Mouse (Mus musculus) liver, embryonic 14.5 days (tissue): ENCODE measurements around the gene Gm17545. TPM values are rescaled to one million over a fixed set of nuclear protein-coding genes. Genes with fewer than 3 reads are reported as not detected.

Experiments used
- ATAC-seq: fragments of 200-750 bp; cut with Nextera tagmentation; 2 replicates; pipeline ENCODE4 v1.8.0; 2017; ENCODE audit warnings: moderate number of reproducible peaks, mild to moderate bottlenecking, moderate library complexity; ENCODE audit not compliant: insufficient read depth
- DNase-seq, 3 experiments: peaks; one replicate each; pipeline ENCODE4 v3.0.0-alpha.2; 2012 to 2013; ENCODE audit warnings: low read depth in 3 of 3, low spot score in 3 of 3
- H3K27ac ChIP-seq: fragments of 300-500 bp; sonication (generic); 2 replicates; pipeline ENCODE4 v1.5.1; 2014; ENCODE audit warnings: moderate library complexity, mild to moderate bottlenecking, control low read depth, inconsistent platforms
- H3K27me3 ChIP-seq: fragments of 300-500 bp; sonication (generic); 2 replicates; pipeline ENCODE4 v1.6.1; 2014; ENCODE audit warnings: mild to moderate bottlenecking, low read length, moderate library complexity; ENCODE audit not compliant: control insufficient read depth, insufficient read depth
- H3K36me3 ChIP-seq: fragments of 300-500 bp; sonication (generic); replicated peaks from 2 replicates; pipeline ENCODE4 v1.6.1; 2014; ENCODE audit warnings: low read depth; ENCODE audit not compliant: control insufficient read depth, insufficient read depth
- H3K4me1 ChIP-seq, 2 experiments: fragments of 200-500 bp in 1 of 2; fragments of 300-500 bp in 1 of 2; sonication (generic) in 1 of 2; replicated peaks; 2 replicates each; pipeline ENCODE4 v1.6.1; 2012 to 2014; ENCODE audit warnings: antibody characterized with exemption in 1 of 2, inconsistent platforms in 1 of 2, low read length in 1 of 2; ENCODE audit not compliant: control insufficient read depth in 2 of 2, insufficient read depth in 2 of 2
- H3K4me2 ChIP-seq: fragments of 300-500 bp; sonication (generic); 2 replicates; pipeline ENCODE4 v1.6.1; 2014; ENCODE audit warnings: low read depth, mild to moderate bottlenecking, control low read depth, moderate library complexity
- H3K4me3 ChIP-seq, 2 experiments: fragments of 200-500 bp in 1 of 2; fragments of 300-500 bp in 1 of 2; sonication (generic) in 1 of 2; 2 replicates each; pipeline ENCODE4 v1.5.1; 2012 to 2014; ENCODE audit warnings: low read depth in 2 of 2, low read length in 2 of 2, mild to moderate bottlenecking in 2 of 2, control low read depth in 1 of 2, inconsistent platforms in 1 of 2, moderate library complexity in 1 of 2; ENCODE audit not compliant: insufficient read depth in 1 of 2
- H3K9ac ChIP-seq: fragments of 300-500 bp; sonication (generic); replicated peaks from 2 replicates; pipeline ENCODE4 v1.6.1; 2014; ENCODE audit warnings: mild to moderate bottlenecking, control low read depth, moderate library complexity
- H3K9me3 ChIP-seq: fragments of 300-500 bp; sonication (generic); 2 replicates; pipeline ENCODE4 v1.6.1; 2016; ENCODE audit warnings: low read length, mixed read lengths; ENCODE audit not compliant: control insufficient read depth
- CTCF ChIP-seq: IDR thresholded peaks from 2 replicates; pipeline ENCODE4 v1.5.1; 2016; ENCODE audit warnings: antibody characterized with exemption, low read depth, control low read depth
- EP300 ChIP-seq: IDR thresholded peaks from 2 replicates; pipeline ENCODE4 v1.6.1; 2016; ENCODE audit warnings: antibody characterized with exemption, low read depth
- WGBS: fragments of 180-500 bp; shearing (Covaris S2); extraction: QIAGEN DNeasy Blood & Tissue Kit; methylation state at CpG from one replicate; pipeline ENCODE4 v1.1.7; 2014; ENCODE audit not compliant: insufficient replicate concordance; 5-methylcytosine and 5-hydroxymethylcytosine counted together
- polyA plus RNA-seq, 2 experiments: library from polyadenylated mRNA; depleted of rRNA in 1 of 2; stranded (reverse) in 1 of 2; unstranded in 1 of 2; fragments of >200 nt; fragmentation: Nextera tagmentation in 1 of 2; extraction: Ambion mirVana in 1 of 2; gene quantifications; 2 replicates each; pipeline versions ENCODE4 v1.2.1 to v1.2.3; 2012 to 2014

The Gm17545 gene
- polyA plus RNA-seq, 2 experiments = not detected

DNA sequence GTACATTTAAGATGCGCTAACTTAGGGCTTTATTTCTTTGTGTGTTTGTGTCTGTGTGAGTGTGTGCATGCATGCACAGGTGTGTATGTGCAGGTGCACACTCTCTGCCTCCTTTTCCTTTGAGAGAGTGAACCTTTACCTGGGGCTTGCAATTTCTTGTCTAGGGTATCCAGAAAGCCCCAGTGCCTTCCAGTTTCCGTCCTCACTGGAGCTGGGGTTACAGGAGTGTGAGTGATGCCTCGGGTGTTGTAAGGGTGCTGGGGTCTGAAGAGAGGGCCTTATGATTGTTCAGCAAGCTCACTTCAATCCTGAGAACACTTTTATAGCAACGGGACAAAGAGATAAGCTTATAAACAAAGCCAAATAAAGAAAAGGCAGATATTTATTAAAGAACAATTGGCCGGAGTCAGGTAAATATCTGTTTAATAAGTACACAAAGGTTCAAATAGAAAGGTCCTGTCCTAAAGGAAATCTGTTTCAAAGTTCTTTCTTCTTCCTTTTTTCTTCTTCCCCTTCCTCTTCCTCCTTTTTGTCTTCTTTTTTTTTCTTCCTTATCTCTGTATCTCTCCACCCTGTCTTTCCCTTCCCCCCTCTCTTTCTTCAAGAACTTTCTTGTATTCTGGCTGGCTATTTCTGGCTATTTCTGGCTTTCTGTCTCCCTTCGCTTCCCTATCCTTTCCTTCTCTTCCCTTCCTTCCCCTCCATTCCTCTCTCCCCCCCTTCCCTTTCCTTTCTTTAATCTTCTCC lies 43.1 kb downstream of the Gm17545 start:
- H3K9me3 ChIP-seq = no peaks in the 10 kb centered on the region
- ATAC-seq (no peak), DNase-seq (no peak)
- H3K4me2 ChIP-seq = no peak overlapping the region
- H3K36me3 ChIP-seq = no peaks in the 10 kb centered on the region
- no peaks in the 10 kb centered on the region for H3K27me3 ChIP-seq
- H3K4me1 ChIP-seq = no peaks in the 10 kb centered on the region
- WGBS = 61% methylated on average over 6 of the region's 6 CpGs
- H3K9ac ChIP-seq = no peak overlapping the region
- no peak for TF ChIP-seq CTCF
- no peak for TF ChIP-seq EP300
- no peak overlapping the region for H3K4me3 ChIP-seq
- H3K27ac ChIP-seq = no peak overlapping the region

- Histone ChIP-seq H3K9me3 (no peaks in the 10 kb centered on the region), H3K27me3 (no peaks in the 10 kb centered on the region), H3K9ac (no peak overlapping the region), H3K36me3 (no peaks in the 10 kb centered on the region), H3K4me3 (no peak overlapping the region), H3K4me1 (peaks cover 0 to 9% of the 10 kb centered on the region in 2 experiments; a peak in 2 of 4 replicates), H3K27ac (no peak overlapping the region), H3K4me2 (no peak overlapping the region)
- DNase-seq = no peak
- no peak for TF ChIP-seq CTCF
- TF ChIP-seq EP300 = no peak
- 77% methylated on average over 2 of the region's 2 CpGs for WGBS
- no peak for ATAC-seq
These were observed 48.9 kb downstream of the Gm17545 start for GRCm38 (mm10) chr9:22502972-22503371.

- Histone ChIP-seq H3K9me3 (no peaks in the 10 kb centered on the region), H3K4me3 (no peak overlapping the region), H3K9ac (no peak overlapping the region), H3K36me3 (no peaks in the 10 kb centered on the region), H3K27ac (no peak overlapping the region), H3K4me2 (no peak overlapping the region), H3K4me1 (peaks cover 0 to 9% of the 10 kb centered on the region in 2 experiments; a peak in 2 of 4 replicates), H3K27me3 (no peaks in the 10 kb centered on the region)
- no peak for ATAC-seq
- DNase-seq = no peak
- no peak for TF ChIP-seq EP300
- TF ChIP-seq CTCF = no peak
- WGBS = 69% methylated on average over 5 of the region's 5 CpGs
These were observed 49.5 kb downstream of the Gm17545 start for GRCm38 (mm10) chr9:22503581-22503980.

DNA sequence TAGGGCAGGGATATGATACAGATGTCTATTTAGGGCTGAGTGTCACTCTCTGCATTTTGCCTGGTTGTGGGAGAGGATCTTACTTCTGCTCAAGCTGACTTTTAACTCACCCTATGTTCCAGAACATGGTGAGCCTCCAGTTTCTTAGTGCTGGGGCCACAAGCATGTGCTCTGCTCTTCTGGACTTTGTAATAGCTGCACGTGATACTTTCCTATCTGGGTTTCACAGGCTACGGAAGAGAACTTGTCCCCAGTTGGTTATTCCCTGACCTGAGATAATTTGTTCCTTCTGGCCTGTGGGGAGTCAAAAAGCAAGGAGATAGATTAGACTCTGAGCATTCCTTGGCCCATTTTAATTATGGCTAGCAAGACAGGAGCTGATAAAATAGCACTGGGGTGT lies 51.5 kb downstream of the Gm17545 start:
- 0 out of 2 replicates have a peak, but pooled peaks have one; percentile 28 for ATAC-seq
- Histone ChIP-seq H3K4me2 (no peak overlapping the region), H3K36me3 (no peaks in the 10 kb centered on the region), H3K4me1 (peaks cover 0 to 9% of the 10 kb centered on the region in 2 experiments; a peak in 2 of 4 replicates), H3K9ac (no peak overlapping the region), H3K27ac (no peak overlapping the region), H3K9me3 (no peaks in the 10 kb centered on the region), H3K4me3 (no peak overlapping the region), H3K27me3 (no peaks in the 10 kb centered on the region)
- TF ChIP-seq CTCF = no peak
- DNase-seq = peak in 1 of 3 experiments; percentile 6
- 43% methylated on average over 2 of the region's 2 CpGs for WGBS

Other genes starting within 250 kb of the Gm17545 start
- gene Zfp809, start 228.6 kb upstream of the Gm17545 start, polyA plus RNA-seq (2012; rRNA removed) = 2.8 and 4.7 TPM in 2 replicates
- 6.0 and 6.5 TPM in 2 replicates for gene Zfp809, start 228.6 kb upstream of the Gm17545 start, polyA plus RNA-seq (2014; fragmentation: Nextera tagmentation; extraction: Ambion mirVana)
- gene Zfp599, start 194.4 kb upstream of the Gm17545 start, polyA plus RNA-seq (2012; rRNA removed) = 0.35 and 0.63 TPM in 2 replicates
- 1.5 and 1.9 TPM in 2 replicates for gene Zfp599, start 194.4 kb upstream of the Gm17545 start, polyA plus RNA-seq (2014; fragmentation: Nextera tagmentation; extraction: Ambion mirVana)
- gene Zfp810, start 146.6 kb upstream of the Gm17545 start, polyA plus RNA-seq (2012; rRNA removed) = 1.5 and 2.2 TPM in 2 replicates
- gene Zfp810, start 146.6 kb upstream of the Gm17545 start, polyA plus RNA-seq (2014; fragmentation: Nextera tagmentation; extraction: Ambion mirVana) = 1.9 and 2.0 TPM in 2 replicates
- 13.8 and 20.1 TPM in 2 replicates for gene Anln, start 65.1 kb upstream of the Gm17545 start, polyA plus RNA-seq (2012; rRNA removed)
- gene Anln, start 65.1 kb upstream of the Gm17545 start, polyA plus RNA-seq (2014; fragmentation: Nextera tagmentation; extraction: Ambion mirVana) = 27.0 and 31.2 TPM in 2 replicates
- 0.89 and 1.1 TPM in 2 replicates for gene 9530077C05Rik, start 42.8 kb upstream of the Gm17545 start, polyA plus RNA-seq (2012; rRNA removed)
- gene 9530077C05Rik, start 42.8 kb upstream of the Gm17545 start, polyA plus RNA-seq (2014; fragmentation: Nextera tagmentation; extraction: Ambion mirVana) = 1.5 and 1.8 TPM in 2 replicates
- gene Rp9, start 15.5 kb downstream of the Gm17545 start, polyA plus RNA-seq (2012; rRNA removed) = 15.8 and 32.5 TPM in 2 replicates
- 34.1 and 37.2 TPM in 2 replicates for gene Rp9, start 15.5 kb downstream of the Gm17545 start, polyA plus RNA-seq (2014; fragmentation: Nextera tagmentation; extraction: Ambion mirVana)
- gene Bbs9, start 21.4 kb downstream of the Gm17545 start, polyA plus RNA-seq (2012; rRNA removed) = 2.2 and 2.6 TPM in 2 replicates
- 2.3 and 3.0 TPM in 2 replicates for gene Bbs9, start 21.4 kb downstream of the Gm17545 start, polyA plus RNA-seq (2014; fragmentation: Nextera tagmentation; extraction: Ambion mirVana)